ENCODE assay signal across 20 mouse cellular contexts in genomic region chr2:152917671-152918070, GRCm38 (mm10). TPM values are rescaled to one million over a fixed set of nuclear protein-coding genes. Genes with fewer than 3 reads are reported as not detected.
"Had no signal": no experiment of that assay in that cellular context is flagged by ENCODE, and none has a peak within 500 bp of the region (broad histone marks: within the 10 kb centered on the region; RNA-seq: fewer than 3 reads in every experiment).

No protein-coding gene starts in this region.

- H3K9me3 ChIP-seq: neural tube, embryonic 13.5 days; neural tube, embryonic 15.5 days; stomach, embryonic 15.5 days had no signal

- H3K36me3 ChIP-seq: neural tube, embryonic 13.5 days; neural tube, embryonic 15.5 days; stomach, embryonic 15.5 days had no signal

- H3K4me3 ChIP-seq: neural tube, embryonic 13.5 days; neural tube, embryonic 15.5 days; stomach, embryonic 15.5 days had no signal

- DNase-seq: right cerebral cortex, adult 18-20 months; right cerebral cortex, postnatal 14 days; right cerebral cortex, postnatal 25 days; right cerebral cortex, postnatal 4 days; spleen, adult 18-20 months; thymus, adult 18-20 months; thymus, adult 2 months; thymus, postnatal 14 days; thymus, postnatal 25 days; thymus, postnatal 36 days; thymus, postnatal 4 days had no signal

- H3K9ac ChIP-seq: neural tube, embryonic 15.5 days; stomach, embryonic 15.5 days had no signal

- H3K4me2 ChIP-seq: neural tube, embryonic 13.5 days; neural tube, embryonic 15.5 days; stomach, embryonic 15.5 days had no signal

- H3K27ac ChIP-seq: neural tube, embryonic 13.5 days; neural tube, embryonic 15.5 days; stomach, embryonic 15.5 days; stomach, postnatal 0 days had no signal

RNA-seq across cellular contexts. Expression of gene Mylk2, which starts 6.5 kb away (rescaled TPM):
- total RNA-seq: neutrophil, adult 5-6 weeks had no signal
- polyA plus RNA-seq: neural tube, embryonic 13.5 days; neural tube, embryonic 14.5 days; small intestine, adult 2 months; stomach, embryonic 14.5 days; testis, adult 2 months had no signal

RNA-seq across cellular contexts. Expression of gene Foxs1, which starts 15.3 kb away (rescaled TPM):
- total RNA-seq: neutrophil, adult 5-6 weeks had no signal

RNA-seq across cellular contexts. Expression of gene Dusp15, which starts 33.8 kb away (rescaled TPM):
- total RNA-seq: neutrophil, adult 5-6 weeks had no signal
- polyA plus RNA-seq: small intestine, adult 2 months had no signal

RNA-seq across cellular contexts. Expression of gene Ttll9, which starts 44.6 kb away (rescaled TPM):
- total RNA-seq: neutrophil, adult 5-6 weeks had no signal
- polyA plus RNA-seq: small intestine, adult 2 months; stomach, postnatal 0 days had no signal
